In the genomic region with DNA sequence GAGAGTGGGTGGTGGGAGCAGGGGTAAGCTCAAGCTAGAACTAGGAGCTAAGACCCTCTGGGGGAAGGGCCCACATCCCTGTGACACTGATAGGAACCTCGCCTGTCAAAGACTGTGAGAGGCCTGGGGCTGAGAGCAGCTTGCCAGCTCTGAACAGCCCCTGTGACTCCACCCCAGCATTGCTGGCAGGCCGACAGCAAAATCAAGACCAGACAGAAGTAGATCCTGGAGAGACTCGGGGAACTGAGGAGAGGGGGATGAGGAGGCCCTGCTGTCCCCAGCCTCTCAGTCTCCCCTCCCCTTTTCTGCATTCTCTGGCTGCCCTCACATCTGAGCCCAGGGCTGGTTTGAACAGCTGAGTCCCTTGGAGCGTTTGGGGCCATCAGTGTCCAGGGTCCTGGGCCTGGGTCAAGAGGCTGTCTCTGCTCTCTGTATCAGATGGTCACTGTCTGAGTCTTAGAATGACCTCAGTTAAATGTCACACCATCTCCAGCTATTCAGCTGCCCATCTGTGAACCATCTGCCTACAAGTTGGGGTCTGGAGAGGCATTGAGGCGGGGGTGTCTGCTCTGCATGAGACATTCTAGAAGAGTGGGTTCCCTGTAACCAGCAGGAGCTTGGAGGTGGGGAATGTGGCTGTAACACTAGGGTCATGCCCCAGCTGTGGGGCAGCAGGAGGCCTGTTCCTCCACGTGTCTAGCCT, we compare ENCODE assay signal across 10 mouse cellular contexts. TPM values are rescaled to one million over a fixed set of nuclear protein-coding genes. Genes with fewer than 3 reads are reported as not detected.
DNase-seq lines count a peak whose midpoint lies in the region; ATAC-seq and TF ChIP-seq lines count a peak whose summit lies in the region.
"Had no signal": no experiment of that assay in that cellular context is flagged by ENCODE, and none has a peak within 500 bp of the region (broad histone marks: within the 10 kb centered on the region; RNA-seq: fewer than 3 reads in every experiment).

No protein-coding gene starts in this region.

- H3K36me3 ChIP-seq in lung, embryonic 16.5 days (ENCODE audit: control insufficient read depth, insufficient read depth, low read length), result no peaks in the 10 kb centered on the region
- H3K36me3 ChIP-seq in forebrain, embryonic 16.5 days (ENCODE audit: control insufficient read depth, insufficient read depth), result no peaks in the 10 kb centered on the region
- H3K36me3 ChIP-seq in hindbrain, postnatal 0 days (ENCODE audit: insufficient read depth, low read length), result no peaks in the 10 kb centered on the region
- H3K36me3 ChIP-seq: G1E had no signal

- H3K27ac ChIP-seq in lung, embryonic 16.5 days (ENCODE audit: low read length), result no peak overlapping the region
- no peak overlapping the region for H3K27ac ChIP-seq in forebrain, embryonic 16.5 days (ENCODE audit: low read length)
- 0 out of 2 replicates have a peak overlapping the region, but pooled peaks have one; percentile 1 for H3K27ac ChIP-seq in hindbrain, postnatal 0 days

- ATAC-seq in lung, embryonic 16.5 days (ENCODE audit: low read depth), result peak; percentile 66
- ATAC-seq in forebrain, embryonic 16.5 days, result peak; percentile 47
- ATAC-seq in hindbrain, postnatal 0 days, result peak; percentile 57
- no peak for ATAC-seq in cerebellum, adult (ENCODE audit: insufficient number of reproducible peaks, low FRiP score, low TSS enrichment)

- no peak overlapping the region for H3K4me3 ChIP-seq in lung, embryonic 16.5 days (ENCODE audit: low read length)
- no peak overlapping the region for H3K4me3 ChIP-seq in forebrain, embryonic 16.5 days (replicated peaks; ENCODE audit: low read length)
- H3K4me3 ChIP-seq in hindbrain, postnatal 0 days (ENCODE audit: low read length), result no peak overlapping the region

- no peak overlapping the region for H3K9ac ChIP-seq in lung, embryonic 16.5 days (ENCODE audit: low read length)
- H3K9ac ChIP-seq in forebrain, embryonic 16.5 days (replicated peaks; ENCODE audit: low read depth, low read length), result no peak overlapping the region
- no peak overlapping the region for H3K9ac ChIP-seq in hindbrain, postnatal 0 days (replicated peaks; ENCODE audit: low read length)

- WGBS in lung, embryonic 16.5 days, result 17% methylated on average over 6 of the region's 6 CpGs
- WGBS in forebrain, embryonic 16.5 days, result 38% methylated on average over 6 of the region's 6 CpGs
- WGBS in hindbrain, postnatal 0 days, result 31% methylated on average over 6 of the region's 6 CpGs

- TF ChIP-seq CTCF in hindbrain, postnatal 0 days (IDR thresholded peaks at IDR 0.05; ENCODE audit: low read depth), result no peak

- no peaks in the 10 kb centered on the region for H3K27me3 ChIP-seq in lung, embryonic 16.5 days (ENCODE audit: control insufficient read depth, insufficient read depth, low read depth, low read length)
- H3K27me3 ChIP-seq in forebrain, embryonic 16.5 days (replicated peaks; ENCODE audit: control insufficient read depth, insufficient read depth, low read length), result no peaks in the 10 kb centered on the region
- H3K27me3 ChIP-seq in hindbrain, postnatal 0 days (ENCODE audit: insufficient read depth, low read length), result no peaks in the 10 kb centered on the region

- no peaks in the 10 kb centered on the region for H3K9me3 ChIP-seq in lung, embryonic 16.5 days (ENCODE audit: control insufficient read depth, low read length)
- H3K9me3 ChIP-seq in forebrain, embryonic 16.5 days (ENCODE audit: control insufficient read depth, low read length), result no peaks in the 10 kb centered on the region
- no peaks in the 10 kb centered on the region for H3K9me3 ChIP-seq in hindbrain, postnatal 0 days (ENCODE audit: low read length)

- no peak overlapping the region for H3K4me2 ChIP-seq in lung, embryonic 16.5 days (ENCODE audit: low read depth, low read length)
- no peak overlapping the region for H3K4me2 ChIP-seq in forebrain, embryonic 16.5 days (ENCODE audit: low read length)
- no peak overlapping the region for H3K4me2 ChIP-seq in hindbrain, postnatal 0 days (ENCODE audit: low read depth, low read length)

- DNase-seq in lung, postnatal 25 days (ENCODE audit: low spot score), result no peak
- DNase-seq in hindbrain, postnatal 0 days (ENCODE audit: low spot score), result peak; percentile 68
- peak; percentile 40 for DNase-seq in retina, postnatal 1 day
- no peak for DNase-seq in layer of hippocampus, adult 9-10 months (ENCODE audit: low spot score)
- no peak for DNase-seq in urinary bladder, postnatal 25 days (ENCODE audit: low spot score)
- DNase-seq: kidney, postnatal 36 days had no signal

- peaks cover 10% of the 10 kb centered on the region for H3K4me1 ChIP-seq in lung, embryonic 16.5 days (replicated peaks; ENCODE audit: control insufficient read depth, insufficient read depth, low read length)
- peaks cover 13% of the 10 kb centered on the region for H3K4me1 ChIP-seq in forebrain, embryonic 16.5 days (replicated peaks; ENCODE audit: control insufficient read depth, insufficient read depth, low read length)
- H3K4me1 ChIP-seq in hindbrain, postnatal 0 days (ENCODE audit: insufficient read depth, low read length), result peaks cover 16% of the 10 kb centered on the region

RNA-seq across cellular contexts. Expression of gene Megf6, which starts 53.9 kb away (rescaled TPM):
- polyA plus RNA-seq in lung, embryonic 16.5 days (2015; fragmentation: Nextera tagmentation; extraction: Ambion mirVana), result 23.4 and 28.2 TPM in 2 replicates
- polyA plus RNA-seq in forebrain, embryonic 16.5 days (2015; fragmentation: Nextera tagmentation; extraction: Ambion mirVana), result 7.7 and 10.0 TPM in 2 replicates
- 40.5 and 54.8 TPM in 2 replicates for total RNA-seq in hindbrain, postnatal 0 days (2014; rRNA removed)
- 7.0 and 7.2 TPM in 2 replicates for polyA plus RNA-seq in hindbrain, postnatal 0 days (2015; fragmentation: Nextera tagmentation; extraction: Ambion mirVana)

Comparison
In these comparisons a context has a peak if more than half of its experiments do, and no peak if none do; other contexts are left out.
1. DNase-seq: peak in hindbrain, postnatal 0 days (single experiment) and retina, postnatal 1 day (single experiment); none in lung, postnatal 25 days (single experiment), layer of hippocampus, adult 9-10 months (single experiment) and urinary bladder, postnatal 25 days (single experiment).